Mouse (Mus musculus) adrenal gland, adult 18-20 months (tissue): ENCODE measurements at regions not wholly inside any gene's neighbourhood (a gene's known extent, or its start where the extent isn't known, plus 50 kb on each side); places are given as distances from the start of the nearest gene placed in this dataset.

Source experiments
- DNase-seq, 2 experiments: peaks; one replicate each; pipeline ENCODE4 v3.0.0; 2021 to 2022; ENCODE audit warnings: low spot score in 2 of 2

DNA sequence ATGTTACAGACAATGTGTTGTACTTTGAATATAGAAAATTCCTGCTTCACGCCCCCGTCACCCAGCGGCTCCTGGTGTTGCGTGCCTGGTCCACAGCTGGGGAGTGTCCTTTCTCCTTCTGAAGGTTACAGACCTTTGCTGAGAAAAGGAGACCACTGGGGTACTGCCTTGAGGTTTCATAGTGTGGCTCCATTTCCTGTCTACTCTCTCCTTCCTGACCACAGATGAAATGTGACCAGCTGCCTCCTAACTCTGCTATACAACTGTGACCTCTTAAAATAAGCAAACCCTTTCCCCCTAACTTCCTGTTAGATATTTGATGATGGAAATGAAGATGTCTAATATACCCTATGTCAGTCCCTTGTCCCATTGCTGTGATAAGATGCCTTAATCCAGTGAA lies 234.0 kb downstream of the Emp1 start:
- DNase-seq, result no peak

DNA sequence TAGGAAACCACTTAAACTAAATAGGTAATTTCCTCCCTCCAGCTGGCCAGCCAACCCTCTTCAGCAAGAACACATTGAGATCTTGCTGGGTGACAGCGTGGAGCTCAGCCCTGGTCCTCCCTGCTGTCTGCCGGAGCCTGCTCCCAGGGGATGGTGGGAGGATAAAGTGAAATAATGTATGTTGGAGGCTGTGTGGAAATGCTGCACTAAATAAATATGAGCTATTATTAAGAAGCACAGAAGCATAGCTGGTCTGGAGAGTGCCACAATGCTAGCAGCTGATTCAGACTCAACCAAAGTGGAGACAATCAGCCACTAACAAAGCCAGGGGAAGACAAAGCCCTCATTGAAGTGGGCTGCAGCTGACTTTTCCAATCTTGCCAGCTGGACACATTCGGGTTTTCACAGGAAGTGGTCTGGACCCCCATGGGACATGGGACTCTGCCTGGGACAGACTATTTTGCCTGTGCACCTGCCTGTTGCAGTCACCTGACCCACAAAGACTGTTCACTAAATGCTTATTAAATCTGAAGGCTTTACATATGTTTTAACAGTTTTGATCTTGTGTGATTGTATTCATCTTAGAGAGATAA lies 248.3 kb downstream of the Emp1 start:
- DNase-seq, result no peak

DNA sequence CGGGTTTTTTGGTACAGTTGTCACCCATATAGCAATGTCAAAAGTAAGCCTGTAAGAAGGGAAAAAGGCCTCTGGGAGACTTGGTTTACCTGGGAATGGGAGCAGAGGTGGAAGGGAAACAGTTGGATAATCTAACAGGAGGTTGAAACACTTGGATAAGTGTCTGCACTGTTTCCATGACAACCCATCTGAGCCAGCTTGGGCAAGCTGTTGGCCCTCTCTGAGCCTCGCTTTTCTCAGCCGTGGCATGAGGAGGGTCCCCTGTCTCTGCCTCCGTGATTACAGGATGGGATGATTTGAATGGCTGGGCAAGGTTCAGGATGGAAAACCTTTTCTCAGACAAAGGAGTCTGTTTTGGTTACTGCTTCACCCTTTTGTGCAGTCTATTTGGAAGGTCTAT lies 265.6 kb downstream of the Emp1 start:
- no peak for DNase-seq

DNA sequence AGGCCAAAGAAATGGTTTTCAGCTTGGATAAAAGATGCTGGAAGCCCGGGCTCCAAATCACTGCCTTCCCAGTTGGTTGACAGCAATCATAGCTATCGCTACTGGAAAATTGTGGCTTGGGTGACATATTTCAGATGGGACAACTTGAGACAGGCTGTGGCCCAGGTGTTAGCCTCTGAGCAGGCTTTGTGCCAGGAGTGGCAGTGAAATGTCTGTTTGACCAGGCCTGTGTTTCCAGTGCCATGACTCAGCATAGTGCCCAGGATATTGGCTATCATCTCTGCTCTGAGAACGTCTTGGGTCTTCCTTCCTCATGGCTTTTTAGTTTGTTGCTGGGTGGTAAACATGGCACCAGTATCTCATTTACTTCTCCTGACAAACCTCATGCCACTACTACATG lies 266.9 kb downstream of the Emp1 start:
- DNase-seq, result no peak

DNA sequence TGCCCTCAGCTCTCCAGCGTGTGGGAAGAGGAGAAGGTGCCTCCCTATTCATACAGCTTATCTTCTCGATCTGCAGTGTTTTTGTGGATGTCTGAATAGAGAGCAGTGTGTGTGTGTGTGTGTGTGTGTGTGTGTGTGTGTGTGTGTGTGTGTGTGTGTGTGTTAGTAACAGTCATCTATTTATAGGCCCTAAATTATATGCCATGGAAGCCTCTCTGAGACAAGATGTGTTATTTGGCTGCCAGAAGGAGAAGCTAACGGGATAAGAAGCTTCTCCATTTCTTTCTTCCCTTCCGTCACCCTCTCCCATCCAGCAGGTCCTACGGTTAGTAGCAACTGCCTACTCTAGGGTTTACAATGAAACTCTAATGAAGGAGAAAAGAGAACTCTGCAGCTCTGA lies 270.3 kb downstream of the Emp1 start:
- no peak for DNase-seq

DNA sequence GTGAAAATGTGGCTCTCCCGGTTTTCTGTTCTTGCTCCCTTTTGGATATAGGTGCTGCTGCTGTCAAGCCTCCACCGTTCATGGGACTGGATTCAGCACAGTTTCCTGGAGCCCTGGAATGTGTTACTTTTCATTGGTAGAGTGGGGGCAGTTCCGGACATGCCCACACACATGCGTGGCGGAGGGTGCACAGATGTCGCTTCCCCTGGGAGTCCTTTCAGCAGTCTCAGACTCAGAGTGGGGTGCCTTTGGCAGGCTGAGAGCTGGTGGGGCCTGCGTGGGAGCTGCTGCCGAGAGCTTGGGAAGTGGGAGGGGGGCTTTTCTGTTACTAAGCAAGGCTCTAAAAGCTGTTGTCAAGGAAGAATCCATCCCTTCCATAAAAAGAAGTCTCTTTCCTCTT lies 274.3 kb downstream of the Emp1 start:
- DNase-seq, result no peak

DNA sequence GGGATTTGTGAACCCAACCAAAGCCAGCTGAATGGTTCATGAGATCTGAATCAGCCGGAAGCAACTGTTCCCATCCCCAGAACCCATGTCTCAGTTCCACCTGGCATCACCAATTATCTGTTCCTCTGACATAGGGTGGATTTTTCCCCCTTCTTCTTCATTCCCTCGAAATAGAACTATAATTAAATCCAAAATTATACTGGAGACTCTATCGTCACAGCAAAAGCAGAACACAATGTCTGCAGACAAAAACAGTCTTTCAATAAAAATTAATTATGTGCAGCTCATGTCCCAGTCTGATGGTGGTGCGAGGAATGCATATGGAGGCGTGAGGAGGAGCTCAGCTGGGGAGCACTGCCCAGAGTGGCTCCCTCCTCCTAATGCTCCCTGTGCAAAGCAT lies 280.4 kb downstream of the Emp1 start:
- DNase-seq, result no peak

DNA sequence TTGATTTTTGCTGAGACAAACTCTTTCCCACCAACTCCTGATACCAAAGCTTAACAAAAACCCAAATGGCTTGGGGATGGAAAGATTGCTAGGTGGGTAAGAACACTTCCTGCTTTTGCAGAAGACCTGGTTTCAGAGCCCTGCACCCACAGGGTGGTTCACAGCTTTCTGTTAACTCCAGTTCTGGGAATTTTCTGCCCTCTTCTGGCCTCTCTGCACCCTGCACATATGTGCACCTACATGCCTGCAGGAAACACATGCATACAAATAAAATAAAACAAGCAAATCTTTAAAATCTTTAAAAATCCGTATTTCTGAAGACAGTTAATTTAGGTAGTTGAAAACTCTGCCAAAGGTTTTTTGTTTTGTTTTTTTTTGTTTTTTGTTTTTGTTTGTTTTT lies 283.8 kb downstream of the Emp1 start:
- DNase-seq, result no peak

DNA sequence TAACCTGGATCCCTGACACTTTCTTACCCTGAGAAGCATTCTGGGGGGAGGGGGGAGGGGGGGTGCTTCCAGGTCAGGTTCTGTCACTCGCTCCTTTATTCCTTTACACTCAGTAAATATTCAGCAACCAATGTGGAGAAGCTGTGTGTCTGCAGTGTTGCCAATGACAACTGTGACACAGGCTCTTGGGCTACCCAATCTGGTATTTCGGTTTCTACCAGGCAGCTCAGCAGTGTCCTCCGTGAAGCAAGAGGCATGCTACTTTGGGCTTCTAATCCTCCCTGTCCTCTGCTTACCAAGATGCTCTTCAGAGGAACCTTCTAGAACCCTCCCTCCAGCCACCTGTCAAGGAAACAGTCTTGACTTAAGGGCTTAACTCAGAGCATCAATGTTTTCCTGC lies 290.7 kb downstream of the Emp1 start:
- no peak for DNase-seq

DNA sequence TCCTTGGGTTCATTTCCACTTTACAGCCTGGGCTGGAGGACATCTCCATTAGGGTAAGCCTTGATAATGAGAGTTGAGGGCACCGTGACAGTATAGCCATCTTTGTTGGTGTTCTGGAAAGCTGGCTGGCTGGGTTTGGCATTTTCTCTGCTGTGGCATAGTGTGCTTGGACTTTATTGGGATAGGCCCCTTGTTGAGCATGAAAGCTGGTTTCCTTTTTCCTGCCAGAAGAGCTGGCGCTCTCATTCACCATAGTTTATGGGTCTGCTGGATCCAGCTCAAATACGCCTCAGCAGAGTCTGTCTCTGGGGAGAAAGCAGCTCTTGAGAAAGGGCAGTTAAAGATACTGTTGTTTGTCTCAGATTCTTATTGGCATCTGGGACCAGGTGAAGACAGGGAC lies 300.0 kb downstream of the Emp1 start:
- DNase-seq, result no peak

DNA sequence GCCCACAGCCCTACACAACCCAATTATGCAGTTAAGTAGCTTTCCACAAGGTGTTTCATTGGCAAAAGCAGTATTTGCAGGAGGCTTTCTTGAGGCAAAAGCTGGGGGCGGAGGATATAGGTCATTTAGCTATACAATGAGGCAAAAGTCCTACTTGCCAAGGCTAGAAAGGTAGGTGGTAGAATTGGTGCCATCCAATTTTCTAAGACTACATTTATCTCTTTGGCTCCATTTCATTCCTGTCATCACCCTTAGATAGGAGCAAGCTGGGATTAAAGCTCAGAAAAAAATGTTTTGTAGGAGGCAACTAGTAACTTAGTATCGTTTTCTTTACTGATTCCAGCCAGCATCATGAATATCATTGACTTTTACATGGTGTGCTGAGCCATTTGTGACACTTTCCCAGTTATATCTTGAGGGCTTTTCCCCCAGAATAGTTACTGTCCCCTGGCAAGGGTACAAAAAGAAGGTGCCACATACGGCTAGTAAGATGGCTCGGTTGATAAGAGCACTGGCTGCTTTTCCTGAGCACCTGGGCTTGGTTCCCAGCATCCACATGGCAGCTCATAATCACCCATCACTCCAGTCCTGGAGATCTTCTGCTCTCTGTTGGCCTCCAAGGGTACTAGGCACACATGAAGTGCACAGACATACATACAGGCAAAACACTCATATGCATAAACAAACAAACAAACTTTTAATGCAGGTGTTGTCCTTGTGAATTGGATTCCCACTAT lies 300.6 kb downstream of the Emp1 start:
- DNase-seq, result no peak
